Mouse (Mus musculus): ENCODE results near the gene Brpf1.
"Not testable (repeated sequence)": the region's sequence is repeated elsewhere in the genome, so short reads cannot be mapped to it uniquely, and the experiment has no call there.

Gene Brpf1

DNA sequence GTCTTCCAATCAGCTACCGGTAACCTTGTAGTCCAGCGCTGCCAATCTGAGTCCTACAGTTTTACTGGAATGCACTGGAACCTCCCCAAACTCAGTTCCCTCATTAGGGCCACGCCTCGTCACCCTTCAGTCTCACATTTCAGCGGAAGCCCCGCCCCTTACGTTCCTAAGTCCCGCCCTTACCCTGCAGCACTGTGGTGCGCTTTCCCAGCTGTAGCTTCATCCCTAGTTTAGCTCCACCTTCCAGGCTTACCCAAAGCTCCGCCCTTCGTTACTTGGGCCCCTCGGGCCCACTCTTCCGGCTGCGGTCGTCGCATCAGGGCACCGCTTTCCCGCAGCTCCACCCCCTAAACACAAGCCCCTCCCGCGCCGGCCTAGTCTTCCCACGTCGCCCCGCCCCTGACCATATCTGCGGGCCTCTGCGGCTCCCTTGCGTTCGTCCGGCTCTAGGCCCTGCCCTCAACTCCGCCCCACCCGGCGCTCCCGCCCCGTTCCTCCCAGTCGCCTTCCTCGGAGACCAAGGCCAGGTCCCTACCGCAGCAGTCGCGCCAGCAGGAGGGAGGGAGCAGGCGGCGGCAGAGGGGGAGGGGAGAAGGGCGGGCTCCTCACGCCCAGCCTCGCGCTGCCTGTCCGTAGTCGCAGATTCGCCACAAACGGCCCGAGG is 483 bp upstream of the Brpf1 start:
- peak; percentile 99 for DNase-seq (ENCODE audit: low spot score in 2 of 2)

GRCm38 (mm10) chr6:113307481-113308121 is 664 bp downstream of the Brpf1 start:
- peak in 1 of 2 experiments; percentile 54 for DNase-seq (ENCODE audit: low spot score in 2 of 2)

DNA sequence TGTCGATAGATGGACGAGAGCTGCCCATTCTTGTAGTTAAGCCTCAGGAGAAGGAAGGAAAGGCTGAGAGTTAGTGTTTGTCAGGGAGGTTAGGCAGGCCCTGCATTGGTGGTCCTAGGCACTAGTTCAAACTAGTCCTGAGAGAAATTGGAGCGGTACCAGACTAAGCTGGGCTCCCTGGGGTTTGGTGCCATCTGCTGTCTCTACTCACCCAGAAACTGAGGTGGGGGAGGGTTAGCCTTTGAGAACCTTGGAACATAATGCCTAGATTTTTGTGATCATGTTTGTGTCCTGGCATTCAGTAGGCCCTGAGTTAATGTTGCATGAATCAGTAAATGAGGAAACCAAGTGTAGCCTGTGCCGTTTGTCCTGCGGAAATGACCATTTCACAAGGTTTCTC is 1.2 kb downstream of the Brpf1 start:
- peak in 1 of 2 experiments; percentile 35 for DNase-seq (ENCODE audit: low spot score in 2 of 2)

DNA sequence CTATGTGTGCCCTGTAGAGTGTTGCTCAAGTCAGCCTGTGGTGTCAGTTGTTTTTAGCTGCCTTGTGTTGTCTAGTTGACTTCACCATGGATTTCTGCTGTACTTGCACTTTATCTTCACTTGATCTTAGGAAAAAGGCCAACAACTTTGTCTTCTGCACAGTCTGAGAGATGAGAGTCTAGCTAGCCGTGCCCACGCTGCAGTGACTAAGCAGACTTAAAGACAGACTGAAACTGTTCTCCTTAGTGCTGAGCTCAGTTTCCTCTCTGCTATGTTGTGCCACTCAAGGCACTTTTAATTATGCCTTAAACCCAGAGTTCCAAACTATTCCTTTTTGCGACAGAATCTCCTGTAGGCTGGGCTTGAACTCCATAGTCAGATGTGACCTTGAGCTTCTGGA is 9.0 kb downstream of the Brpf1 start:
- no peak for DNase-seq (ENCODE audit: low spot score in 2 of 2)

- peak; percentile 97 for DNase-seq (ENCODE audit: low spot score in 2 of 2)
These were observed 19.8 kb downstream of the Brpf1 start, which contains the start of gene Ogg1 for GRCm38 (mm10) chr6:113326533-113327315. Gene Ogg1, plus strand, starts transcription at chr6:113326972.

- no peak for DNase-seq (ENCODE audit: low spot score in 2 of 2)
These were observed 22.5 kb downstream of the Brpf1 start for GRCm38 (mm10) chr6:113329396-113329795.

DNA sequence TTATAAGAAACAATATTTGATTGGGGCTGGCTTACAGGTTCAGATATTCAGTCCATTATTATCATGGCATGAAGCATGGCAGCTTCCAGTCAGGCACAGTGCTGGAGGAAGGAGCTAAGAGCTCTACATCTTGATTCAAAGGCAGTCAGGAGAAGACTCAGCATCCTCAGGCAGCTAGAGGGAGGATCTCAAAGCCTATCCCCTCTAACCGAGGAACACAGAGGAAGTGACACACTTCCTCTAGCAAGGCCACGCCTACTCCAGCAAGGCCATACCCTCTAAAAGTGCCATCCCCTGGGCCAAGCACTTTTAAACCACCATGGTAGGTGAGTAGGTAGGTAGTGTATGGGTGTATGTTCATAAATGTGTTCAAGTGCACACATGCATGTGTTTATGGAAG is 23.6 kb downstream of the Brpf1 start:
- peak in 1 of 2 experiments; percentile 42 for DNase-seq (ENCODE audit: low spot score in 2 of 2)

GRCm38 (mm10) chr6:113331721-113332120 is 24.8 kb downstream of the Brpf1 start:
- no peak for DNase-seq (ENCODE audit: low spot score in 2 of 2)

DNA sequence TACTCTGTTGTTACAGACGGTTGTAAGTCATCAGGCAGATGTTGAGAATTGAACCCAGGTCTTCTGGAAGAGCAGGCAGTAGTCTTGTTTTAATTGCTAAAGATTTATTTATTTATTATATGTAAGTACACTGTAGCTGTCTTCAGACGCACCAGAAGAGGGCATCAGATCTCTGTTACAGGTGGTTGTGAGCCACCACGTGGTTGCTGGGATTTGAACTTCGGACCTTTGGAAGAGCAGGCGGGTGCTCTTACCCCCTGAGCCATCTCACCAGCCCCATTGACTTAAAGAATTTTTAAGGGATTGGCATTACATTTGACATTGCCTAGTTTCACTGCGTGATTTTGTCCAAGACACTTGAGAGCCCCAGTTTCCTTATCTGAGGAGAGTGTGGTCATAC is 25.8 kb downstream of the Brpf1 start:
- DNase-seq (ENCODE audit: low spot score in 2 of 2), result not testable (repeated sequence)

DNA sequence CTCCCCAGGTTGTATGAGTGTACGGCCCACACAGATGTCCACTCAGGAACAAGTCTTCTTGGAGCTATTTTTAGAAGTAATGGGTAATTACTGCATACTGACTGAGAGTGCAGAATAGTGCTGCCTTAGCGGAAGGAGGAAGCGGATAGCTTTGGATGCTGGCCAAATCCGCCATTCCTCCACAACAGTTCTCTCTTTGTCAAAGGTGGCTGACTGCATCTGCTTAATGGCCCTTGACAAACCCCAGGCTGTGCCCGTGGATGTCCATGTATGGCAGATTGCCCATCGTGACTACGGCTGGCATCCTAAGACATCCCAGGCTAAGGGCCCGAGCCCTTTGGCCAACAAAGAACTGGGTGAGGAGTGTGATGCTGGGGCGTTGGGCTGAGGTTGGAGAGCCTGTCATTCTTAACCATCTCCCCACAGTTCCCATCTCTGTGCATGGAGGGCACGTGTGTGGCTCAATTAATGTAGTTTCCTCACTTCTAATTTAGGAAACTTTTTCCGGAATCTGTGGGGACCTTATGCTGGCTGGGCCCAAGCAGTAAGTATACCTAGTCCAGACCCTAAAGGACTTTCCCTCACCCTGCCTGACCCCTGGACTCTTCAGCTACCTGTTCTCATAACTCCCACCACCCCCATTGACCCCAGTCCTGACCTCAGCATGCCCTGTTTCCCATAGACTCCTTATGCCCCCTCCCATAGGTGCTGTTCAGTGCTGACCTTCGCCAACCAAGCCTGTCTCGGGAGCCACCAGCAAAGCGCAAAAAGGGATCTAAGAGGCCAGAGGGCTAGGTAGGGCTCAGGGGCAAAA is 26.4 kb downstream of the Brpf1 start:
- no peak for DNase-seq (ENCODE audit: low spot score in 2 of 2)

DNA sequence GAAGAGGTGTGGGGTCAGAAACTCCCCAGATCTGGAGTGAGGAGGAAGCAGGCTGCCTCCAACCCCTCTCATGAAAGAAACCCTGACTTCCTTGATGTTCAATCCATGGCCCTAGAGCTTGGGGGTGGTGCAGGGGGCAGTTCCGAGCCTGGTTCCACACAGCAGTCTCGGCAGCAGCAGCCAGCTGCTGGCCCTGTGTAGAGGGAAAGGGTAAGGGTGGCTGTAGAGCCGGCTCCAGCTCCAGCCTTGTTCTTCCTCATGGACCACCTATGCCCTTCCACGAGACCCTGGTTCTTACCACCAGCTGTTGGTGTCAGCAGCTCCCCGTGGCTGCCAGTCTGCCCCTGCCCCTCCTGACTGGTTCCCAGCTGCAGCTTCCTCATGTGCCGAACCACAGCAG is 27.3 kb downstream of the Brpf1 start:
- no peak for DNase-seq (ENCODE audit: low spot score in 2 of 2)

DNA sequence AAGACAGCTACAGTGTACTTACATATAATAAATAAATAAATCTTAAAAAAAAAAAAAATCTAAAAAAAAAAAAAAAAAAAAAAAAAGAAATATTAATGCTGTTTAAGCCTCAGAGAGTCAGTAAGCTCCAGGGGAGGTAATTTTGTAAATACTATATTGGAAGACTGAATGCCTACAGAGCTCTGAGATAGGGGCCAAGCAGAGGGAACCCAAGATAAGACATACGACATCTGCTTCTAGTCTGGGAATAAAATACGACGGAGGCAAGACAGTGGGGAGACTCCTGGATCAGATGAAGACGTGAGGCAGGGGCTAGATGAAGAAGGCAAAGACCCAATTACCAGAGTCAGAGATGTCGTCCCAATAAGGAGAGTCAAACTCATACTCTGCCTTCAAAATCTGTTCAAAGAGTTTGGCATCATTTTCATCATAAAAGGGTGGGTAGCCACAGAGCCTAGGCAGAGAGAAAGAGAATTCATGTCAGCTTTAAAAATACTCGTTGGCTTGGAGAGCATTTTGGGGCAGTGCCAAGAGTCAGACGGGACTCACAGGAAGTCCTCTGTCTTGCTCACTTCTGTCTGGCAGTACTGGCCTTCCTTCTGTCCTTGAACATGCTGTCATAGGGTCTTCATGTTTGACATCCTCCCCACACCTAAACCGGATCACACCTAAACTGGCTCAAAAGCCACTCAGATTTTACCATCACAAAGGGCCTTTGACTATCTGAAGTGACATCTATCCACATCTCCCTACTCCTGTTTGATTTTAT is 30.1 kb downstream of the Brpf1 start:
- no peak for DNase-seq (ENCODE audit: low spot score in 2 of 2)

GRCm38 (mm10) chr6:113341574-113341973 is 34.6 kb downstream of the Brpf1 start:
- DNase-seq (ENCODE audit: low spot score in 2 of 2), result no peak

GRCm38 (mm10) chr6:113342297-113342696 is 35.4 kb downstream of the Brpf1 start:
- DNase-seq (ENCODE audit: low spot score in 2 of 2), result no peak

- DNase-seq (ENCODE audit: low spot score in 2 of 2), result peak; percentile 52 to 79
These were observed 36.5 kb downstream of the Brpf1 start, which contains the start of gene Camk1 for GRCm38 (mm10) chr6:113343177-113344092. Gene Camk1, minus strand, starts transcription at chr6:113343984.

DNA sequence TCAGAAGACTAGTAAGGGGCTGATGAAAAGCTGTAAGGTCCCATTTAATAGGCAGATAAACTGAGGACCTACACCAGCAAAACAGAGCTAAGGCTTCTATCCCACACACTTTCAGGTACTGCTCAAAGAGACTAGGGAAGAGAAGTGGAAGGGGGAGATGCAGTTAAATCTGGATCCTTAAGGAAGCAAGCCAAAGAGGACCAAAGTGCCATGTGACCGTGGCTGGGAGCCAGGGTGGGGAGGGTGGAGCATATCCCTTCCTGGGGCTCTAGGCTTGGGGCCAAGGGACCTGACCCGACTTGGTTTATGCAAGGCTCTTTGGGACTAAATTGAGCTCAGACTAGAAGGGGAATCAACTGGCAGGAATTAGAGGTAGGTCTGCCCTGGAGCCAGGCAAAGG is 37.4 kb downstream of the Brpf1 start:
- no peak for DNase-seq (ENCODE audit: low spot score in 2 of 2)

GRCm38 (mm10) chr6:113346897-113347296 is 40.0 kb downstream of the Brpf1 start:
- DNase-seq (ENCODE audit: low spot score in 2 of 2), result no peak

GRCm38 (mm10) chr6:113350538-113350937 is 43.6 kb downstream of the Brpf1 start:
- no peak for DNase-seq (ENCODE audit: low spot score in 2 of 2)

GRCm38 (mm10) chr6:113351161-113351560 is 44.2 kb downstream of the Brpf1 start:
- DNase-seq (ENCODE audit: low spot score in 2 of 2), result no peak

- DNase-seq (ENCODE audit: low spot score in 2 of 2), result no peak
These were observed 44.7 kb downstream of the Brpf1 start for GRCm38 (mm10) chr6:113351653-113352052.
